Mouse (Mus musculus) regulatory T cell (primary cell): ENCODE data around the gene Ccdc191.

Experiments used
- in situ Hi-C: fragments of 300-600 bp; cut with MboI, MseI; formaldehyde crosslinking; loops from one replicate; pipeline ENCODE4 v1.15.1; 2025; ENCODE audit warnings: high pct_unique_total_duplicates

Ccdc191 gene

GRCm38 (mm10) chr16:43930577-43930976, 41.0 kb downstream of the Ccdc191 start:
- in situ Hi-C loops, result no loop called here

GRCm38 (mm10) chr16:43931502-43931901, 41.9 kb downstream of the Ccdc191 start:
- in situ Hi-C loops, result no loop called here

GRCm38 (mm10) chr16:43932319-43932718, 42.7 kb downstream of the Ccdc191 start:
- in situ Hi-C loops, result no loop called here

- in situ Hi-C loops, result no loop called here
Observed at GRCm38 (mm10) chr16:43933041-43933440, 43.4 kb downstream of the Ccdc191 start.

DNA sequence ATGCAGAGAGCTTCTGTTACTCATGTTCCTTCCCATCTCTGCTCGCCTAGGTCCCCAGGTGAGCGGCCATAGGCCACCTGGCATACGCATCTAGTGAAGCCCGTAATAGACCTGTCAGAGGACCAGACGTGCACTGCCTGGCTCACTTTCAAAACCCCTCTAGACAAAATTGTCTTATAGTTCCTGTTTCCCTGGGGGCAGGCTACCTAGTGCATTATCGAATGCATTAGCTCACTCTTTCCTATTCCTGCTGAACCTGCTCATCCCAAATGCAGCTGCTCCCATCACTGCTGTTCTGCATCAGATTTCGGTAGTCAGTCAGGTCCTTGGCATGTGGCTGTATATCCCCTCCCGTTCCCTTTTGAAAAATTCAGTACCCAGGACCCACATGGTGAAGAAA, 45.3 kb downstream of the Ccdc191 start:
- in situ Hi-C loops, result no loop called here

GRCm38 (mm10) chr16:43935367-43935766, 45.8 kb downstream of the Ccdc191 start:
- in situ Hi-C loops, result no loop called here

DNA sequence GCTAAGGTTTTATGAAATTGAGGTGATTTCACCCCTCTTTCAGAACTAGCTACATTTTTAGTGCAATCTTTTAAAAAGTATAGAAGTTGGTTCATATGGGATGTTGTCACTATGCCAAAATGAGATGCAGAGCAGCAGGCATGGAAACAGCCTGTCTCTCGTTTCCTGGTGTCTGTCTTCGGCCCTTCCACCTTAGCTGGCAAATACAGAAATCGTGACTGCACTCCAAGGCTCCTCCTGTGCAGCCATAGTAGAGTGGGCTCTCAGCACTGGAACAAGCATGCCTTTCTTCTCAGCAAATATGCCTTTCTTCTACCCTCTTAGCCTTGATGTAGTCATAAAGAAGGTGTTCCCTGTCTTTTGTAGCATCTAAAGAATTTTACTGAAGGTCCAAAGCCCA, 46.3 kb downstream of the Ccdc191 start:
- in situ Hi-C loops, result no loop called here

DNA sequence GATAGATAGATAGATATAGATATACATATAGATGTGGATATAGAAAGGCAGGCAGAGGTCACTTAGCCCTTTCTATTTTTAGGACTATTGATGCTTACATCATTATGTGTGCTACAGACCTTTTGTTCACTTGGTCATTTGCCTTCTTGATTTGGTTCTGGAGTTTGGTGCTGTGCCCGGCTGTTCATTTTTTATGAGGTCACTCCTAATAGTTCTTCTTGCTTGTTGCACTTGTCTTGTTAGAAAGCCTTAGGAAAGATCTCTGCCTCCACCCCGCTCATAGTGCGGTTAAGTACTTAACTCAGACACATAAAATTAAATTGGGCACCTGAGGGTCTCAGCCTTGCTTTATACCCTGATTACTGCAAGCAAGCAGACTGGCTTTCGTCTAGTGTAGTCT, 51.2 kb downstream of the Ccdc191 start:
- in situ Hi-C loops, result no loop called here

- in situ Hi-C loops, result no loop called here
Observed at GRCm38 (mm10) chr16:43945351-43945750, 55.8 kb downstream of the Ccdc191 start.

DNA sequence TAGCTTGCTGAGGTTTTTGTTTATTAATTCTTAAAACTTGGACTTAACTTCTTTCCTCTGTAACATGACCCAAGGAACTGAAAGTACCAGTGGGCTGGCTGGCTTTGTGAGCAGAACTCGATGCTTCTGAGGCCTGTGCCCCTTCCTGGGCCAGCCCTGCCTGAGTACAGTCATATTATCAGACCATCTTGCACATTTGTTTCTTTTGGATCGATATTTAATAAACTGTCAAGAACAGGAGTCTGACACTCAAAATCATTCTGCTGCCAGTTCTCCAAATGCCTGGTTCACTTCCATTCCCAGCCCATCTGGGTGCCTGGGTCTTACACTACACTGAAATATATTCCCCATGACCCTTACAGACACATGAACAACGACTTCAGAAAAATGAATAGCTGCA, 56.3 kb downstream of the Ccdc191 start:
- in situ Hi-C loops, result no loop called here

- in situ Hi-C loops, result no loop called here
Observed at GRCm38 (mm10) chr16:43951591-43951990, 62.0 kb downstream of the Ccdc191 start.

DNA sequence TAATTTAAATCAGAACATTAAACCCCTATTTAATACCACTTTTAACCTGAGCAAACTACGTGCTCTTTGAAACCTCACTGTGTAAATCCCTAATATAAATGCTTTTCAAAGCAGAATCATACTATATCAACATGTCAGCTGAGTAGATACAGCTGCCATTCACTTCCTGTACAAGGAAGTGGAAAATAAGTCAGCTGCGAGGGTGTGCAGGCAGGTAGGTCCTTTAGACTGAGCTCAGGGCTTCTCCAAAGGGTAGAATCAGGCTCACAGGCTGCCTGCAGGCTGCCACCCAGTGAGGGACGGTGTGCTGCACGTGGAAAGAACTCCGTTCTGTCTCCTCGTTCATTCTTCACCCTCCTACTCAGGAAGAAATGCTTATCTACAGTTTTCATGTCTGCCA, 65.3 kb downstream of the Ccdc191 start:
- in situ Hi-C loops, result no loop called here

DNA sequence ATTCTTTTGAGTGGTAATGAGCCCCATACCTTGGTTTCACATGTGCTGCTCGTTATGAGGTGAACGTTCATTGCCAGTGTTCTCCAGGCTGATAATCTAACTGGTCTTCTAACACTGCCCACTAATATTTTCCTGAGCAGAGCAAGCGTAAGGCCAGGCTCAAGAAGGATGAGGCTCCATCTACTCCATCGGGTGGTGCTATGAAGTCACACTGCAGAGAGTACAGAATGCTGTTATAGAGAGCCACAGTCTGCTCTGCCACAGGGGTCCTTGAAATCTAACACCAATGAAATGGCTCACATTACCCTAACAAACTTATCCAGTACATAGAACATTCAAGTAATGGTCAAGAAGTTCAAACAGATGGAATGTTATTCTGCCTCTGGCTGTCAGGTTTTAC, 68.4 kb downstream of the Ccdc191 start:
- in situ Hi-C loops, result no loop called here

DNA sequence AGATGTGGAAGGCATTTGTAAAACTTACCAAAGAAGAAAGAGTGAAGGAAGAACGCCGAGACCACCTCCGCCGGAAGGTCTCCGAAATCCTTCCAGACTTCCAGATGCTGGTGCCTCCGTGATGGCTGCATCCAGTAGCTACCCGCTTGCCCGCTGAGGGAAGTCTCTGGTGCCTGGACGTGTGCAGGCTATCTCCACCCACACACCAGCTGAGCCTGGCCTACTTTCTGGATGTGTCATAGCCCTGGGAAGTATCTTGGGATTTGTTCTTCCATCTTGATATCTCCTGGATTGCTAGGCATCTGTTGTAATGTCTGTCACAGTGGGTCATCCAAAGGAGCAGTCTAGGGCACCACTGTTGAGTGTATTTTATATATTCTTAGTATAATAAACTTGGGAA, 73.7 kb downstream of the Ccdc191 start:
- in situ Hi-C loops, result no loop called here

DNA sequence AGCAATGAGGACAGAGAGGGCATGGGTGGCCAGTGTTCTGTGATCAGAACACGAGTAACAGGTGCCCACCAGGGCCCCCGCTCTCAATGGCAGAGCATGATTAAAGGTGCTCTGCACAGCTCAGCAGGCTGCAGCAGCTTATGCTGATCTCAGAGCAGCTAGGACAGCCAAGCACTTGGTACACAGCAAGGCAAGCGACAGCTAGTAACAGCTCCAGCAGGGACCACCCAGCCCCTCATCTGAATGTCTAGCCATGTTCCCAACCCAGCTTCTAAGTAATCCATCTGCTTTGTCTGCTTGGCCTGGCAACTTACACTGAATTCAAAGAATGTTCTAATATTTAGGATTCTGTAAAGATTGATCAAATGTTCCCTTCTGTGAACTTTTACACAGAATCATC, 74.2 kb downstream of the Ccdc191 start:
- in situ Hi-C loops, result no loop called here

DNA sequence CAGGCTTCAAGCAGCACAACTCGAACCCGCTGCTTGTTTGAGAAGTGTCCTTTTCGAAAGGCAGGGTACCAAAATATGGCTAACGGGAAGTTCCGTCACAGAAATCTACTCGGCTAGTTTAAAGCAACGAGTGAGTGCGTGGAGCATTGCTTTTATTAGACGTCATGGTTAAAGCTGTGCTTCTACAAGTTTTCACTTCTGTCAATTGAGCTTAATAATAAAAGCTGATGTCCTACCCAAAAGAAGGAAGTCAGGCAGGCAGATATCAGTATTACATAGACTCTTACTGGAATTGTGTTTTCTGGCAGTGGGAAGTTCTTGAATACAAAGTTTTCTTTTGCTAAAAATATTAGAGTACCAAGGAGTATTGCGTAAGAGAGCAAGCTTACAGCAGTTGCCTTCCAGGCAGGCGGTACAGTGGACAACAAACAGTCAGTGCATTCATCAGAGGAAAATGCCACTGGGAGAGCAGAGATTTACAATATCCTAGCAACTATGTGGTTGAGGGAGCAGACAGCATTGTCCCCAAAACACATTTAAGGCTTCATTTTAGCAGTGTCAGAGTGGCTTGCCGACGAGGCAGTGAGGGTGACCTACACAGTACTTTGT, 76.3 kb downstream of the Ccdc191 start:
- in situ Hi-C loops, result no loop called here

- in situ Hi-C loops, result no loop called here
Observed at GRCm38 (mm10) chr16:43970426-43970825, 80.8 kb downstream of the Ccdc191 start.

DNA sequence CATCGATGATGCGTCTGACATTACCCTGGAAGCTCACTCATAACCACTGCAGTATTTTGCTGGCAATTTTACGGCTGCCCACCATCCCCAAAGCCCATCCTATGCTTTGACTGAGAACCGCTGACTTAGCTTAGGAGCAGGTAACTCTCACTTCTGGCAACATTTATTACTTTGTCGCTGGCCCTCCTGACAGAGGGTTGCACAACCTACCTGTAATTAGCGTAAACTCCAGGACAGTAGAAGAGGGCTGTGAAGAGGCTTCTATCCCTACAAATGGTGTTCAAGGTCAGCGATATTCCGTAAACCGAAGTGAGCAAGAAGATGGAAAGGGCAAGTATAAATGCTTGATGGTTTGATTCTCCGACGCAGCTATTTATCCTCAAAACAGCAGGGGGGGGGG, 81.6 kb downstream of the Ccdc191 start:
- in situ Hi-C loops, result no loop called here

- in situ Hi-C loops, result no loop called here
Observed at GRCm38 (mm10) chr16:43971741-43972140, 82.1 kb downstream of the Ccdc191 start.

GRCm38 (mm10) chr16:43972391-43972790, 82.8 kb downstream of the Ccdc191 start:
- in situ Hi-C loops, result no loop called here

DNA sequence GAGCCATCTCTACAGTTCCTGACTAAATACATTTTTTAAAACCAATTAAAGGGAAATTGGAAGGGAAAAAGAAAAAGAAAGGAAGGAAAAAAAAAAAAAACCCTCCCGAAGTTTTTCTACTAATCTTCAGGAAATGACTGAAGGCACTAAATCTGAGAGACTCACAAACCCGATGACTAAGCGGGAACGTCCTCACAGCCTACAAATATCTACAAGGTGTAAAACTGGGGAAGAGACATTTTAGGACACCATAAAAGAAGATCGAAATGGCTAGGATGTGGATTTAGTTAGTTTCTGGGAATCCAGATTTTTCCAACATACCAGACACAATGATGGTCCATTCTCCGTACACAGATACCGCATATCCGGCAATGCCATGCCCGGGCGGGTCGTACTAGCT, 83.5 kb downstream of the Ccdc191 start:
- in situ Hi-C loops, result no loop called here

DNA sequence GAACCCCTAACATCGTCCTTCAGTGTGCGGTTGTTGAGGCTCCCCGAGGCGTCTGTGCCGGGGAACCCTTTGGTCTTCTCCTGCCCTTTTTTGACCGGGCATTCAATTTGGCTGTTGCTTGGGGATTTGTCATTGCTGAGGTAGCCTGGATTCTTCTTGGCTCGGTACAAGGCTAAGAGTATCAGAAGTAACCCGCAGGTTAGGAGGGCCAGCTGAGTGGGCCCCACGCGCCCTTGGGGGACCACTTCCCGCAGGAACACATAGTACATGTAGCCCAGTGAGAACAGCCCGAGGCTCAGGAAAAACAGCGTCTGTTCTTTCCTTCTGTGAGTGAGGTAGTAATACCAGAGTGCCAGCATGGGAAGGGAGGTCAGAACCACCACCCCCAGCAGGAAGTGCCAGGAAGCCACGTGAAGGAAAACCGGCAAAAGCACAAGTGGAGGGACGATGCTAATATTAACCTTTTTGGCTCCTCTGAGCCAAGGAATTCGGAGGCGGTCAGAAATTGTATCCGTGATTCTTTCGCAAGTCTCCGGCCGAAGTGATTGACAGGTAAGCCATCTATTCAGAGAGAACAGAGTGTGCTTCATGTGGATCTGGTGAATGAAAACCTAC, 84.1 kb downstream of the Ccdc191 start:
- in situ Hi-C loops, result no loop called here

GRCm38 (mm10) chr16:43979010-43979327, 89.4 kb downstream of the Ccdc191 start:
- in situ Hi-C loops, result no loop called here
